In genomic region chr11:43493815-43494409, GRCm38 (mm10) we compare ENCODE assay signal across 8 mouse cellular contexts. TPM values are rescaled to one million over a fixed set of nuclear protein-coding genes. Genes with fewer than 3 reads are reported as not detected.
DNase-seq lines count a peak whose midpoint lies in the region; ATAC-seq and TF ChIP-seq lines count a peak whose summit lies in the region.

No protein-coding gene starts in this region.

- H3K9ac ChIP-seq in hindbrain, embryonic 11.5 days (ENCODE audit: low read depth, low read length) = no peak overlapping the region

- H3K9me3 ChIP-seq in hindbrain, embryonic 11.5 days (ENCODE audit: control insufficient read depth, low read length) = no peaks in the 10 kb centered on the region

- TF ChIP-seq POLR2A in cerebellum, adult 2 months (IDR thresholded peaks at IDR 0.05; ENCODE audit: borderline replicate concordance, insufficient read depth, low read length) = no peak

- 28% methylated on average over 6 of the region's 6 CpGs for WGBS in cerebellum, adult 2 months
- 21% methylated on average over 6 of the region's 6 CpGs for WGBS in hindbrain, embryonic 11.5 days

- ATAC-seq in hindbrain, embryonic 11.5 days (ENCODE audit: low FRiP score) = peak; percentile 86
- no peak for ATAC-seq in erythroid progenitor cell, adult 5-6 weeks (replicated peaks; ENCODE audit: low FRiP score, poor library complexity, severe bottlenecking)

- peak; percentile 91 for TF ChIP-seq CTCF in cerebellum, adult 2 months (IDR thresholded peaks at IDR 0.05; ENCODE audit: borderline replicate concordance, insufficient read depth, low read depth, low read length)

- DNase-seq in NIH3T3 (ENCODE audit: low read depth) = peak; percentile 83
- DNase-seq in cerebellum, adult 2 months = peak; percentile 82 to 87
- DNase-seq in frontal cortex, adult 2 months (ENCODE audit: extremely low spot score in 1 of 2, low spot score in 1 of 2) = peak; percentile 21 to 87
- peak; percentile 89 for DNase-seq in hindbrain, embryonic 11.5 days (ENCODE audit: low spot score)
- peak; percentile 83 to 87 for DNase-seq in layer of hippocampus, postnatal 10 days (ENCODE audit: low spot score in 2 of 2)
- peak; percentile 80 for DNase-seq in lung, postnatal 14 days
- peak; percentile 61 for DNase-seq in retina, postnatal 7 days (ENCODE audit: low read depth, low spot score)

- no peak overlapping the region for H3K4me3 ChIP-seq in cerebellum, adult 2 months (replicated peaks; ENCODE audit: insufficient read depth, low read depth, low read length)
- no peak overlapping the region for H3K4me3 ChIP-seq in hindbrain, embryonic 11.5 days (ENCODE audit: low read depth, low read length)

- no peaks in the 10 kb centered on the region for H3K36me3 ChIP-seq in hindbrain, embryonic 11.5 days (ENCODE audit: control insufficient read depth, insufficient read depth, low read length)

- H3K4me2 ChIP-seq in hindbrain, embryonic 11.5 days (replicated peaks; ENCODE audit: low read depth, low read length) = no peak overlapping the region

- peaks cover 10% of the 10 kb centered on the region for H3K4me1 ChIP-seq in cerebellum, adult 2 months (ENCODE audit: control insufficient read depth, insufficient read depth, low read length)
- no peaks in the 10 kb centered on the region for H3K4me1 ChIP-seq in hindbrain, embryonic 11.5 days (replicated peaks; ENCODE audit: control insufficient read depth, insufficient read depth, low read length)

- H3K27me3 ChIP-seq in cerebellum, adult 2 months (ENCODE audit: control insufficient read depth, insufficient read depth, low read length) = no peaks in the 10 kb centered on the region
- no peaks in the 10 kb centered on the region for H3K27me3 ChIP-seq in hindbrain, embryonic 11.5 days (ENCODE audit: control insufficient read depth, insufficient read depth, low read length)

- peak overlapping the region; percentile 59; the same call in 1 of the 2 replicates for H3K27ac ChIP-seq in cerebellum, adult 2 months (ENCODE audit: insufficient read depth, low read length)
- peak overlapping the region; percentile 42; the same call in 1 of the 2 replicates for H3K27ac ChIP-seq in hindbrain, embryonic 11.5 days (ENCODE audit: low read depth, low read length)

RNA-seq across cellular contexts. Expression of gene C1qtnf2, which starts 19.8 kb away (rescaled TPM):
- polyA plus RNA-seq in cerebellum, adult 2 months (2012; rRNA removed) = 1.8 and 1.9 TPM in 2 replicates
- 3.5 TPM in 2 replicates for polyA plus RNA-seq in frontal cortex, adult 2 months (2012; rRNA removed)
- polyA plus RNA-seq in hindbrain, embryonic 11.5 days (2014; fragmentation: Nextera tagmentation; extraction: Ambion mirVana) = 3.2 and 3.3 TPM in 2 replicates
- 1 to 10 TPM; 6.8 to 7.4 TPM for total RNA-seq in layer of hippocampus, postnatal 10 days (2021)
- total RNA-seq in erythroid progenitor cell, adult 5-6 weeks (2015; ENCODE audit: low replicate concordance) = not detected in 2 replicates
- total RNA-seq in erythroid progenitor cell, adult 5-6 weeks (2017; ENCODE audit: low replicate concordance) = not detected in 2 replicates

RNA-seq across cellular contexts. Expression of gene Ccnjl, which starts 34.7 kb away (rescaled TPM):
- polyA plus RNA-seq in cerebellum, adult 2 months (2012; rRNA removed) = 8.4 and 10.5 TPM in 2 replicates
- polyA plus RNA-seq in frontal cortex, adult 2 months (2012; rRNA removed) = 1.5 and 2.2 TPM in 2 replicates
- polyA plus RNA-seq in hindbrain, embryonic 11.5 days (2014; fragmentation: Nextera tagmentation; extraction: Ambion mirVana) = 34.2 and 37.7 TPM in 2 replicates
- 10 to 100 TPM in 1 of 2 experiments, 1 to 10 TPM in 1; 8.8 to 10.1 TPM for total RNA-seq in layer of hippocampus, postnatal 10 days (2021)
- not detected in 2 replicates for total RNA-seq in erythroid progenitor cell, adult 5-6 weeks (2015; ENCODE audit: low replicate concordance)
- total RNA-seq in erythroid progenitor cell, adult 5-6 weeks (2017; ENCODE audit: low replicate concordance) = not detected in 2 replicates
